Mouse (Mus musculus): ENCODE measurements around the gene Rab10. TPM values are rescaled to one million over a fixed set of nuclear protein-coding genes. Genes with fewer than 3 reads are reported as not detected.

Gene Rab10
- polyA plus RNA-seq, 1 experiment: 93.9 TPM

DNA sequence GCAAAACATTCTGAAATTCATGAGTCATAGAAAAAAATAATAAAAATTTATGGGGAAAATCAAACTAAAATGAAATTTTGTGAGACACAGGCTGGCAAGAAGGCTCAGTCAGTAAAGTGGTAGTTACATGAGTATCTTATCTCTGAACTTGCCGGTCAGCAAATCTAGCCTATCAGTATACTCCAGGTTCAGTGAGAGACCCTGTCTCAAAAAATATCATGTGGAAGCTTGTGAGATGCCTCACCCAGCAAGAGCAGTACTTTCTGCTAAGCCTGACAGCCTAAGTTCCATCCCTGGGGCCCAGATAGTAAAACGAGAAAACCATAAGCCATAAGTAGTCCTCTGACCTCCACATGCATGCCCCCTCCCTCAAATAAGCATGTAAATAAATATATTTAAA lies 44.6 kb downstream of the Rab10 start:
- H3K9me3 ChIP-seq (replicated peaks; ENCODE audit: control insufficient read depth, insufficient read depth, low read length, poor library complexity, severe bottlenecking): no peaks in the 10 kb centered on the region
- no peak overlapping the region for H3K4me3 ChIP-seq (ENCODE audit: low read depth, low read length)
- no peak overlapping the region for H3K27ac ChIP-seq (ENCODE audit: insufficient read depth, low read length)
- no peaks in the 10 kb centered on the region for H3K4me1 ChIP-seq (ENCODE audit: control insufficient read depth, insufficient read depth, low read length)
- no peaks in the 10 kb centered on the region for H3K27me3 ChIP-seq (ENCODE audit: control insufficient read depth, insufficient read depth, low read length, poor library complexity, severe bottlenecking)
- H3K36me3 ChIP-seq (ENCODE audit: control insufficient read depth, insufficient read depth, low read length, poor library complexity, severe bottlenecking): peaks cover 2% of the 10 kb centered on the region; the same call in 1 of the 2 replicates
- TF ChIP-seq EP300 (IDR thresholded peaks at IDR 0.05; ENCODE audit: insufficient read depth, low read depth, low read length): no peak
- TF ChIP-seq POLR2A (IDR thresholded peaks at IDR 0.05; ENCODE audit: insufficient read depth, low read length): no peak
- H3K9ac ChIP-seq (ENCODE audit: low read depth, poor library complexity, severe bottlenecking): no peak overlapping the region

DNA sequence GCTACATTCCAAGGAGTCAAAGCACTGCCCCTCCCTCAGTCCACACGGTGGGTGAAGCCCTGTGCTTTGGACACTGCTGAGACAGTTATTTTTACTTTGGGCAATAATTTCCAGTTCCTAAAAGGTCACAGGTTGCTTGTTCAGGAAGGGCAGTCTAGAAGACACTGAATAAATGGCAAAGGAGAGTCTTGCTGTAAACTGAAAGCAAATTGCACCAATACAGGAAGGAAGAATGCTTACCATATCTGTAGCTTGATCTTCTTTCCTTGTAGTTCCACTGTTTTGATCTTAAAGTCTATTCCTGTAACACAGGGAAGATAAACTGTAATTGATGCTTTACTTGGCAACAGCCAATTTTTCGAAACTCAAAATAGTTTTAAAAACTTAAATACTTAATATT lies 45.3 kb downstream of the Rab10 start:
- H3K27ac ChIP-seq (ENCODE audit: insufficient read depth, low read length): no peak overlapping the region
- no peak overlapping the region for H3K9ac ChIP-seq (ENCODE audit: low read depth, poor library complexity, severe bottlenecking)
- no peaks in the 10 kb centered on the region for H3K27me3 ChIP-seq (ENCODE audit: control insufficient read depth, insufficient read depth, low read length, poor library complexity, severe bottlenecking)
- no peaks in the 10 kb centered on the region for H3K9me3 ChIP-seq (replicated peaks; ENCODE audit: control insufficient read depth, insufficient read depth, low read length, poor library complexity, severe bottlenecking)
- no peak overlapping the region for H3K4me3 ChIP-seq (ENCODE audit: low read depth, low read length)
- H3K36me3 ChIP-seq (ENCODE audit: control insufficient read depth, insufficient read depth, low read length, poor library complexity, severe bottlenecking): peaks cover 2% of the 10 kb centered on the region; the same call in 1 of the 2 replicates
- no peaks in the 10 kb centered on the region for H3K4me1 ChIP-seq (ENCODE audit: control insufficient read depth, insufficient read depth, low read length)
- TF ChIP-seq CTCF (IDR thresholded peaks at IDR 0.05; ENCODE audit: low read depth, low read length): no peak
- TF ChIP-seq EP300 (IDR thresholded peaks at IDR 0.05; ENCODE audit: insufficient read depth, low read depth, low read length): no peak
- no peak for TF ChIP-seq POLR2A (IDR thresholded peaks at IDR 0.05; ENCODE audit: insufficient read depth, low read length)

DNA sequence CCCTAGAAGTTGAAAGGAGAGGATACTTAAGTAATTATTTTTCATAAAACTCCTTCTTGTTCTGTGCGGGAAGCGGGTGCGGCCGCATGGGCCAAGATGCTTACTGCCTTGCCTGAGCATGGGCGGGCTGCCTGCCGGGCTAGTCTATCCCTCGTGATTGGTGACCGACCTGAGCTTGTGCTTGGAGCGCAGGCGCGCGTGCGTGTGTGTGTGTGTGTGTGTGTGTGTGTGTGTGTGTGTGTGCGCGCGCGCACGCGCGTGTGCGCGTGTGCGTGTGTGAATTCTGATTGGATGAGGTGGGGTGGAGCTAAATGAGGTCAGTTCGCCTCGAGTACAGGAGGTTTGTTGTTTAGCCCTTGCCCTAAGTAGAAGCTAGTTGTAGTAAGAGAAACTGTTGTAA lies 48.2 kb downstream of the Rab10 start:
- no peaks in the 10 kb centered on the region for H3K27me3 ChIP-seq (ENCODE audit: control insufficient read depth, insufficient read depth, low read length, poor library complexity, severe bottlenecking)
- H3K9ac ChIP-seq (ENCODE audit: low read depth, poor library complexity, severe bottlenecking): no peak overlapping the region
- no peak overlapping the region for H3K27ac ChIP-seq (ENCODE audit: insufficient read depth, low read length)
- H3K4me3 ChIP-seq (ENCODE audit: low read depth, low read length): no peak overlapping the region
- H3K36me3 ChIP-seq (ENCODE audit: control insufficient read depth, insufficient read depth, low read length, poor library complexity, severe bottlenecking): peaks cover 2% of the 10 kb centered on the region; the same call in 1 of the 2 replicates
- no peaks in the 10 kb centered on the region for H3K4me1 ChIP-seq (ENCODE audit: control insufficient read depth, insufficient read depth, low read length)
- no peaks in the 10 kb centered on the region for H3K9me3 ChIP-seq (replicated peaks; ENCODE audit: control insufficient read depth, insufficient read depth, low read length, poor library complexity, severe bottlenecking)
- no peak for TF ChIP-seq EP300 (IDR thresholded peaks at IDR 0.05; ENCODE audit: insufficient read depth, low read depth, low read length)

DNA sequence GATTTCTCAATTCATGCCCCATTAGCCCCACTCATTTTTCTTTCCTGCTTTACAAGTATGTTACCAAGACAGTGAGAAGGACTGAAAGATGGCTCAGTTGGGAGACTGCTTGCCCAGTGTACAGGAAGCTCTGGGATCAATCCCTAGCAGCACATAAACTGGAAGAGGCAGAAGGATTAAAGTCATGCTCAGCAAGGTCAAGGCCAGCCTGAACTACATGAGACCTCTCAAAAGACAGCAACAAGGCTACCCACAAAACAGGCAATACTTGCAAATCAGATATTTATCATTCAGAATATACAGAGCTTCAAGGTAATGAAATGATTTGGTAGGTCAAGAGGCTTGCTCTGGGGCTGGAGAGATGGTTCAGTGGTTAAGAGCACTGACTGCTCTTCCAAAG lies 53.8 kb downstream of the Rab10 start:
- Histone ChIP-seq H3K36me3 (ENCODE audit: control insufficient read depth, insufficient read depth, low read length, poor library complexity, severe bottlenecking) (peaks cover 17% of the 10 kb centered on the region), H3K4me1 (ENCODE audit: control insufficient read depth, insufficient read depth, low read length) (no peaks in the 10 kb centered on the region), H3K9ac (ENCODE audit: low read depth, poor library complexity, severe bottlenecking) (no peak overlapping the region), H3K27me3 (ENCODE audit: control insufficient read depth, insufficient read depth, low read length, poor library complexity, severe bottlenecking) (no peaks in the 10 kb centered on the region), H3K27ac (ENCODE audit: insufficient read depth, low read length) (no peak overlapping the region), H3K4me3 (ENCODE audit: low read depth, low read length) (no peak overlapping the region), H3K9me3 (replicated peaks; ENCODE audit: control insufficient read depth, insufficient read depth, low read length, poor library complexity, severe bottlenecking) (no peaks in the 10 kb centered on the region)
- TF ChIP-seq POLR2A (IDR thresholded peaks at IDR 0.05; ENCODE audit: insufficient read depth, low read length) (no peak), CTCF (IDR thresholded peaks at IDR 0.05; ENCODE audit: low read depth, low read length) (no peak), EP300 (IDR thresholded peaks at IDR 0.05; ENCODE audit: insufficient read depth, low read depth, low read length) (no peak)

DNA sequence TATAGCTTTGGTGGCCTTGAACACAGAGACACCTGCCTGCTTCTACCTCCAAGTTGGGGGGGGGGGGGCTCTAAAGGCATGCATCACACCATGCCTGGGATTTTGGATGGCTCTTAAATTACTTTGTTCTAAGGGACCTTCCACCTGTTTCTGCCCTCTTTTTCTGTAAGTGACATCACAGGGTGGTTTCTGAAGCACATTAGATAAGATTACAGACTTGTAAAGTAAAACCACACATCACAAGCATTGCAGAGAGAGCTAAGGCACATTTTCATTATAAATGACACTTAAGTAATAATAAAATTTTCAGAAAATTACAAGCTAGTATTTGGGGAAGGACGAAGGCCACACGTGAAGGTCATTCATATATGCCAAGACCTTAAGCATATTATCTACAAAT lies 54.3 kb downstream of the Rab10 start:
- Histone ChIP-seq H3K4me1 (ENCODE audit: control insufficient read depth, insufficient read depth, low read length) (no peaks in the 10 kb centered on the region), H3K27ac (ENCODE audit: insufficient read depth, low read length) (no peak overlapping the region), H3K9me3 (replicated peaks; ENCODE audit: control insufficient read depth, insufficient read depth, low read length, poor library complexity, severe bottlenecking) (no peaks in the 10 kb centered on the region), H3K27me3 (ENCODE audit: control insufficient read depth, insufficient read depth, low read length, poor library complexity, severe bottlenecking) (no peaks in the 10 kb centered on the region), H3K4me3 (ENCODE audit: low read depth, low read length) (no peak overlapping the region), H3K9ac (ENCODE audit: low read depth, poor library complexity, severe bottlenecking) (no peak overlapping the region), H3K36me3 (ENCODE audit: control insufficient read depth, insufficient read depth, low read length, poor library complexity, severe bottlenecking) (peaks cover 20% of the 10 kb centered on the region)
- no peak for TF ChIP-seq POLR2A (IDR thresholded peaks at IDR 0.05; ENCODE audit: insufficient read depth, low read length)
- no peak for TF ChIP-seq CTCF (IDR thresholded peaks at IDR 0.05; ENCODE audit: low read depth, low read length)
- TF ChIP-seq EP300 (IDR thresholded peaks at IDR 0.05; ENCODE audit: insufficient read depth, low read depth, low read length): no peak

DNA sequence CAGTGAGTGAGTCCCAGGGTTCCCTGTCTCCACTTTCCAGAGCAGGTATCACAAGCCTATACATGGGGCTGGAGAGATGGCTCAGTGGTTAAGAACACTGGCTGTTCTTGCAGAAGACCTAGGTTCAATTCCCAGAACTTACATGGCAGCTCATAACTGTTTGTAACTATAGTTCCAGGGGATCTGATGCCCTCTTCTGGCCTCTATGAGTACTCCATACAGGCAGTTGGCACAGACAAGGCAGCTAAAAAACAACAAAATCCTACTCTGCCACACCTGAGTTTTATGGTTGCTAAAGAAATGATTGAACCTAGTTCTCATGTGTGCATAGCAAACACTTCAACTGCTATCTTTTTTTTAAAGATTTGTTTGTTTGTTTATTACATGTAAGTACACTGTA lies 56.2 kb downstream of the Rab10 start:
- no peaks in the 10 kb centered on the region for H3K27me3 ChIP-seq (ENCODE audit: control insufficient read depth, insufficient read depth, low read length, poor library complexity, severe bottlenecking)
- no peak overlapping the region for H3K4me3 ChIP-seq (ENCODE audit: low read depth, low read length)
- H3K9ac ChIP-seq (ENCODE audit: low read depth, poor library complexity, severe bottlenecking): no peak overlapping the region
- peaks cover 34% of the 10 kb centered on the region for H3K36me3 ChIP-seq (ENCODE audit: control insufficient read depth, insufficient read depth, low read length, poor library complexity, severe bottlenecking)
- H3K4me1 ChIP-seq (ENCODE audit: control insufficient read depth, insufficient read depth, low read length): no peaks in the 10 kb centered on the region
- no peak overlapping the region for H3K27ac ChIP-seq (ENCODE audit: insufficient read depth, low read length)
- no peaks in the 10 kb centered on the region for H3K9me3 ChIP-seq (replicated peaks; ENCODE audit: control insufficient read depth, insufficient read depth, low read length, poor library complexity, severe bottlenecking)
- TF ChIP-seq CTCF (IDR thresholded peaks at IDR 0.05; ENCODE audit: low read depth, low read length) (no peak), EP300 (IDR thresholded peaks at IDR 0.05; ENCODE audit: insufficient read depth, low read depth, low read length) (no peak), POLR2A (IDR thresholded peaks at IDR 0.05; ENCODE audit: insufficient read depth, low read length) (no peak)
